Mouse (Mus musculus) G1E (cell line): ENCODE measurements around the gene Olfr478. TPM values are rescaled to one million over a fixed set of nuclear protein-coding genes. Genes with fewer than 3 reads are reported as not detected.
"Not testable (repeated sequence)": the region's sequence is repeated elsewhere in the genome, so short reads cannot be mapped to it uniquely, and the experiment has no call there.

Experiments
- ATAC-seq: 2 replicates; pipeline ENCODE4 v1.8.0; 2016; ENCODE audit warnings: mild to moderate bottlenecking; ENCODE audit not compliant: insufficient number of reproducible peaks, poor library complexity, low FRiP score, severe bottlenecking; ENCODE audit errors: extremely low read depth
- DNase-seq: peaks from one replicate; pipeline ENCODE4 v3.0.0; 2012; ENCODE audit warnings: low spot score
- H3K27me3 ChIP-seq: 2 replicates; pipeline ENCODE4 v1.6.1; 2012; ENCODE audit warnings: mild to moderate bottlenecking, low read length, inconsistent platforms; ENCODE audit not compliant: insufficient read depth
- H3K36me3 ChIP-seq: replicated peaks from 2 replicates; pipeline ENCODE3; 2012; ENCODE audit warnings: mild to moderate bottlenecking, inconsistent platforms
- H3K4me1 ChIP-seq: 2 replicates; pipeline ENCODE4 v1.6.1; 2012; ENCODE audit warnings: low read depth, low read length, inconsistent platforms, mixed read lengths; ENCODE audit not compliant: insufficient read depth
- H3K4me3 ChIP-seq: 2 replicates; pipeline ENCODE4 v1.5.1; 2012; ENCODE audit warnings: low read depth, mild to moderate bottlenecking, inconsistent platforms, low read length, moderate library complexity, mixed read lengths
- H3K9me3 ChIP-seq: replicated peaks from 2 replicates; pipeline ENCODE4 v1.6.1; 2012; ENCODE audit warnings: inconsistent platforms
- CTCF ChIP-seq: IDR thresholded peaks from 2 replicates; pipeline ENCODE4 v1.5.1; 2012; ENCODE audit warnings: low read depth, low read length, inconsistent platforms, mixed read lengths
- GATA1 ChIP-seq: IDR thresholded peaks from 2 replicates; pipeline ENCODE4 v1.6.1; 2012; ENCODE audit warnings: borderline replicate concordance, low read length, inconsistent platforms, mixed read lengths
- GATA2 ChIP-seq: IDR thresholded peaks from 2 replicates; pipeline ENCODE4 v1.6.1; 2012; ENCODE audit warnings: low read depth, low read length, inconsistent platforms, borderline replicate concordance
- POLR2AphosphoS5 ChIP-seq: IDR thresholded peaks from 2 replicates; pipeline ENCODE4 v1.6.1; 2012; ENCODE audit warnings: low read depth, low read length, inconsistent platforms; ENCODE audit not compliant: insufficient replicate concordance
- TAL1 ChIP-seq: conservative IDR thresholded peaks from 2 replicates; pipeline ENCODE4 v1.6.1; 2012; ENCODE audit warnings: low read depth, low read length, inconsistent platforms, mixed read lengths
- polyA plus RNA-seq: library from polyadenylated mRNA; stranded (reverse); fragments of >175 nt; gene quantifications from 2 replicates; pipeline ENCODE4 v1.2.3, GENCODE M21; 2012
- total RNA-seq, 2 experiments: library from RNA; stranded (forward) in 1 of 2; stranded (reverse) in 1 of 2; fragments of 200-1000 nt in 1 of 2; fragments of >200 nt in 1 of 2; fragmentation: Nextera tagmentation in 1 of 2; gene quantifications; 2 replicates each; pipeline ENCODE4 v1.2.3; 2014 to 2017

Gene Olfr478
- total RNA-seq (2014; fragmentation: Nextera tagmentation) (not detected in 2 replicates), total RNA-seq (2017) (0.12 TPM in 1 of 2 replicates, not detected in the other), polyA plus RNA-seq (not detected in 2 replicates)

GRCm38 (mm10) chr7:108033889-108034288 is at the start of gene Olfr478:
Gene Olfr478 (minus strand): TSS chr7:108033989.
- Histone ChIP-seq H3K4me1 (no peaks in the 10 kb centered on the region), H3K27me3 (no peaks in the 10 kb centered on the region), H3K9me3 (peaks cover 16% of the 10 kb centered on the region), H3K36me3 (no peaks in the 10 kb centered on the region), H3K4me3 (no peak within 1 kb of the TSS)
- DNase-seq (no peak), ATAC-seq (no peak)
- no peak for TF ChIP-seq POLR2AphosphoS5
- no peak for TF ChIP-seq GATA1
- TF ChIP-seq TAL1: no peak
- TF ChIP-seq GATA2: no peak
- no peak for TF ChIP-seq CTCF

- ATAC-seq (no peak), DNase-seq (no peak)
- Histone ChIP-seq H3K9me3 (peaks cover 9% of the 10 kb centered on the region; the same call in 1 of the 2 replicates), H3K4me3 (no peak within 1 kb of the TSS), H3K4me1 (no peaks in the 10 kb centered on the region), H3K27me3 (no peaks in the 10 kb centered on the region), H3K36me3 (no peaks in the 10 kb centered on the region)
- TF ChIP-seq GATA2 (no peak), GATA1 (no peak), TAL1 (no peak), CTCF (no peak), POLR2AphosphoS5 (no peak)
These were observed 45.8 kb upstream of the Olfr478 start, which contains the start of gene Olfr481 for GRCm38 (mm10) chr7:108079555-108079954. Gene Olfr481 (plus strand): TSS chr7:108079855.

- no peak within 1 kb of the TSS for H3K4me3 ChIP-seq
- no peak for TF ChIP-seq GATA2
- TF ChIP-seq TAL1: no peak
- no peak for TF ChIP-seq POLR2AphosphoS5
- TF ChIP-seq GATA1: no peak
- TF ChIP-seq CTCF: no peak
- no peaks in the 10 kb centered on the region for H3K4me1 ChIP-seq
- H3K9me3 ChIP-seq: peaks cover 6% of the 10 kb centered on the region
- no peak for ATAC-seq
- no peaks in the 10 kb centered on the region for H3K36me3 ChIP-seq
- no peak for DNase-seq
- H3K27me3 ChIP-seq: no peaks in the 10 kb centered on the region
These were observed 33.5 kb upstream of the Olfr478 start, which contains the start of gene Olfr480 for GRCm38 (mm10) chr7:108067246-108067645. Gene Olfr480 (minus strand): TSS chr7:108067346.

GRCm38 (mm10) chr7:108050393-108050792 is 16.6 kb upstream of the Olfr478 start, which contains the start of gene Olfr479:
Gene Olfr479 (plus strand): TSS chr7:108050693.
- Histone ChIP-seq H3K9me3 (no peaks in the 10 kb centered on the region), H3K4me3 (no peak within 1 kb of the TSS), H3K36me3 (no peaks in the 10 kb centered on the region), H3K27me3 (no peaks in the 10 kb centered on the region), H3K4me1 (no peaks in the 10 kb centered on the region)
- TF ChIP-seq GATA1 (no peak), POLR2AphosphoS5 (no peak), GATA2 (no peak), CTCF (no peak), TAL1 (no peak)
- no peak for ATAC-seq
- no peak for DNase-seq

- not testable (repeated sequence) for H3K36me3 ChIP-seq, H3K27me3 ChIP-seq, H3K9me3 ChIP-seq, DNase-seq, H3K4me1 ChIP-seq, ATAC-seq, H3K4me3 ChIP-seq
These were observed 19.5 kb downstream of the Olfr478 start for GRCm38 (mm10) chr7:108014256-108014655.

GRCm38 (mm10) chr7:107986393-107986792 is 47.4 kb downstream of the Olfr478 start, which contains the start of gene Olfr477:
Gene Olfr477 (plus strand): TSS chr7:107986693.
- no peak for ATAC-seq
- DNase-seq: no peak
- no peak within 1 kb of the TSS for H3K4me3 ChIP-seq
- H3K4me1 ChIP-seq: no peaks in the 10 kb centered on the region
- H3K36me3 ChIP-seq: no peaks in the 10 kb centered on the region
- H3K9me3 ChIP-seq: peaks cover 7% of the 10 kb centered on the region
- TF ChIP-seq POLR2AphosphoS5 (no peak), TAL1 (no peak), CTCF (no peak), GATA2 (no peak), GATA1 (no peak)
- H3K27me3 ChIP-seq: no peaks in the 10 kb centered on the region

Other genes starting within 250 kb of the Olfr478 start
- gene Ovch2, start 232.8 kb downstream of the Olfr478 start, total RNA-seq (2014; fragmentation: Nextera tagmentation): not detected in 2 replicates
- gene Ovch2, start 232.8 kb downstream of the Olfr478 start, total RNA-seq (2017): not detected in 2 replicates
- gene Ovch2, start 232.8 kb downstream of the Olfr478 start, polyA plus RNA-seq: not detected in 2 replicates
- gene Olfr467, start 221.7 kb downstream of the Olfr478 start, total RNA-seq (2014; fragmentation: Nextera tagmentation): not detected in 2 replicates
- gene Olfr467, start 221.7 kb downstream of the Olfr478 start, total RNA-seq (2017): 0.12 TPM in 1 of 2 replicates, not detected in the other
- gene Olfr467, start 221.7 kb downstream of the Olfr478 start, polyA plus RNA-seq: not detected in 2 replicates
- not detected in 2 replicates for gene Olfr469, start 208.4 kb downstream of the Olfr478 start, total RNA-seq (2014; fragmentation: Nextera tagmentation)
- 0.12 and 0.27 TPM in 2 replicates for gene Olfr469, start 208.4 kb downstream of the Olfr478 start, total RNA-seq (2017)
- gene Olfr469, start 208.4 kb downstream of the Olfr478 start, polyA plus RNA-seq: not detected in 2 replicates
- gene Olfr470, start 186.5 kb downstream of the Olfr478 start, total RNA-seq (2014; fragmentation: Nextera tagmentation): not detected in 2 replicates
- 0.27 TPM in 1 of 2 replicates, not detected in the other for gene Olfr470, start 186.5 kb downstream of the Olfr478 start, total RNA-seq (2017)
- not detected in 2 replicates for gene Olfr470, start 186.5 kb downstream of the Olfr478 start, polyA plus RNA-seq
- gene Olfr472, start 136.1 kb downstream of the Olfr478 start, total RNA-seq (2014; fragmentation: Nextera tagmentation): 0.19 TPM in 1 of 2 replicates, not detected in the other
- gene Olfr472, start 136.1 kb downstream of the Olfr478 start, total RNA-seq (2017): 0.16 and 0.17 TPM in 2 replicates
- not detected in 2 replicates for gene Olfr472, start 136.1 kb downstream of the Olfr478 start, polyA plus RNA-seq
- not detected in 2 replicates for gene Olfr473, start 103.5 kb downstream of the Olfr478 start, total RNA-seq (2014; fragmentation: Nextera tagmentation)
- gene Olfr473, start 103.5 kb downstream of the Olfr478 start, total RNA-seq (2017): 0.27 TPM in 1 of 2 replicates, not detected in the other
- gene Olfr473, start 103.5 kb downstream of the Olfr478 start, polyA plus RNA-seq: not detected in 2 replicates
- gene Olfr474, start 79.3 kb downstream of the Olfr478 start, total RNA-seq (2014; fragmentation: Nextera tagmentation): not detected in 2 replicates
- 0.27 TPM in 1 of 2 replicates, not detected in the other for gene Olfr474, start 79.3 kb downstream of the Olfr478 start, total RNA-seq (2017)
- gene Olfr474, start 79.3 kb downstream of the Olfr478 start, polyA plus RNA-seq: not detected in 2 replicates
- not detected in 2 replicates for gene Olfr476, start 69.2 kb downstream of the Olfr478 start, total RNA-seq (2014; fragmentation: Nextera tagmentation)
- gene Olfr476, start 69.2 kb downstream of the Olfr478 start, total RNA-seq (2017): 0.05 TPM in 1 of 2 replicates, not detected in the other
- gene Olfr476, start 69.2 kb downstream of the Olfr478 start, polyA plus RNA-seq: not detected in 2 replicates
- gene Olfr477, start 47.3 kb downstream of the Olfr478 start, total RNA-seq (2014; fragmentation: Nextera tagmentation): 0.45 TPM in 1 of 2 replicates, not detected in the other
- gene Olfr477, start 47.3 kb downstream of the Olfr478 start, total RNA-seq (2017): 0.11 TPM in 1 of 2 replicates, not detected in the other
- gene Olfr477, start 47.3 kb downstream of the Olfr478 start, polyA plus RNA-seq: not detected in 2 replicates
- not detected in 2 replicates for gene Olfr479, start 16.7 kb upstream of the Olfr478 start, total RNA-seq (2014; fragmentation: Nextera tagmentation)
- 0.17 and 0.55 TPM in 2 replicates for gene Olfr479, start 16.7 kb upstream of the Olfr478 start, total RNA-seq (2017)
- gene Olfr479, start 16.7 kb upstream of the Olfr478 start, polyA plus RNA-seq: not detected in 2 replicates
- not detected in 2 replicates for gene Olfr480, start 33.4 kb upstream of the Olfr478 start, total RNA-seq (2014; fragmentation: Nextera tagmentation)
- gene Olfr480, start 33.4 kb upstream of the Olfr478 start, total RNA-seq (2017): not detected in 2 replicates
- not detected in 2 replicates for gene Olfr480, start 33.4 kb upstream of the Olfr478 start, polyA plus RNA-seq
- not detected in 2 replicates for gene Olfr481, start 45.9 kb upstream of the Olfr478 start, total RNA-seq (2014; fragmentation: Nextera tagmentation)
- 0.23 and 0.76 TPM in 2 replicates for gene Olfr481, start 45.9 kb upstream of the Olfr478 start, total RNA-seq (2017)
- gene Olfr481, start 45.9 kb upstream of the Olfr478 start, polyA plus RNA-seq: not detected in 2 replicates
- gene Olfr482, start 63.6 kb upstream of the Olfr478 start, total RNA-seq (2014; fragmentation: Nextera tagmentation): not detected in 2 replicates
- 0.17 and 0.22 TPM in 2 replicates for gene Olfr482, start 63.6 kb upstream of the Olfr478 start, total RNA-seq (2017)
- gene Olfr482, start 63.6 kb upstream of the Olfr478 start, polyA plus RNA-seq: not detected in 2 replicates
- not detected in 2 replicates for gene Olfr483, start 66.9 kb upstream of the Olfr478 start, total RNA-seq (2014; fragmentation: Nextera tagmentation)
- not detected in 2 replicates for gene Olfr483, start 66.9 kb upstream of the Olfr478 start, total RNA-seq (2017)
- gene Olfr483, start 66.9 kb upstream of the Olfr478 start, polyA plus RNA-seq: not detected in 2 replicates
- not detected in 2 replicates for gene Olfr484, start 93.5 kb upstream of the Olfr478 start, total RNA-seq (2014; fragmentation: Nextera tagmentation)
- 0.11 and 0.17 TPM in 2 replicates for gene Olfr484, start 93.5 kb upstream of the Olfr478 start, total RNA-seq (2017)
- not detected in 2 replicates for gene Olfr484, start 93.5 kb upstream of the Olfr478 start, polyA plus RNA-seq
- gene Olfr485, start 125.9 kb upstream of the Olfr478 start, total RNA-seq (2014; fragmentation: Nextera tagmentation): not detected in 2 replicates
- not detected in 2 replicates for gene Olfr485, start 125.9 kb upstream of the Olfr478 start, total RNA-seq (2017)
- not detected in 2 replicates for gene Olfr485, start 125.9 kb upstream of the Olfr478 start, polyA plus RNA-seq
- gene Olfr486, start 138.8 kb upstream of the Olfr478 start, total RNA-seq (2014; fragmentation: Nextera tagmentation): not detected in 2 replicates
- gene Olfr486, start 138.8 kb upstream of the Olfr478 start, total RNA-seq (2017): not detected in 2 replicates
- gene Olfr486, start 138.8 kb upstream of the Olfr478 start, polyA plus RNA-seq: not detected in 2 replicates
- not detected in 2 replicates for gene Olfr487, start 180.6 kb upstream of the Olfr478 start, total RNA-seq (2014; fragmentation: Nextera tagmentation)
- gene Olfr487, start 180.6 kb upstream of the Olfr478 start, total RNA-seq (2017): 0.06 and 0.11 TPM in 2 replicates
- not detected in 2 replicates for gene Olfr487, start 180.6 kb upstream of the Olfr478 start, polyA plus RNA-seq
- gene Olfr488, start 224.4 kb upstream of the Olfr478 start, total RNA-seq (2014; fragmentation: Nextera tagmentation): not detected in 2 replicates
- gene Olfr488, start 224.4 kb upstream of the Olfr478 start, total RNA-seq (2017): 0.05 and 0.12 TPM in 2 replicates
- gene Olfr488, start 224.4 kb upstream of the Olfr478 start, polyA plus RNA-seq: not detected in 2 replicates